Mouse (Mus musculus): ENCODE results near the gene Ndufa5. TPM values are rescaled to one million over a fixed set of nuclear protein-coding genes. Genes with fewer than 3 reads are reported as not detected.
A peak's percentile ranks its signal among the peaks of the same experiment; 100 is the strongest.

Gene Ndufa5
- polyA plus RNA-seq, 1 experiment from 2014 or later: 347 TPM

DNA sequence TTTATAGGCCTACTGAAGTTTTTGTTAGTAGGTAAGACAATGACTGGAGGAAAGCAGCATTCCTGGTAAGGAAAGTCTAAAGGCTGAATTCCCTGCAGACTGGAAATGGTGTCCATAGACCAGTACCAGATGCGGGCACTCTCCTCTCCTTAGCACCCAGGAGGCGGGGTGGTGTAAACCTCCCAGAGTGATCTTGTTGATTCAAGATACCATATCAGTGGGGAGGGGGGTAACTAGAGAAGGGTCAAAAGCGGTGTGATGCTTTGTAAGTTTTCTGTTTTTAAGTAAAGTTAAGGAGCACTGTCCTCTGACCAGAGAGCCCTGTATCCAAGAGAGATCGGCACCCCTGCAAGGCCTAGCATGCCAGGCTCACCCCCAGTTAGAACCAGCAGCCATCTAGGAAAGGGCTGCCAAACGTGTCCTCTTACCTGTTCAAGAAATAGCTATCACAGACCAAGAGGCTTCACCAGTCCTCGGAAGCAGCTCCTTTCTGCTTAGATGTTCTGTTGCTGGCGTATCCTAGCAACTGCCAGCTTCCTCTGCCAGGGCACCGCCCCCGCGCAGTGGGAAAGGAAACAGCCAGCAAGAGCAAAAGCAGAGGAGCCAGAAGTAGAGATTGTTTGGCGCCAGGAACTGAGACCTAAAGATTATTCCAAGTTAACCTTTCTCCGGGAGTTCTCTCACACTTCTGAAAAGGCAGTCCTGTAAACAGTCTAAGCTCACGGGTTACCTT, 13.1 kb downstream of the Ndufa5 start, which contains the start of gene Iqub:
Gene Iqub, minus strand, starts transcription at position 516 of the 733 bp plus-strand sequence.
- Histone ChIP-seq H3K9ac (no peak within 1 kb of the TSS), H3K4me3 (no peak within 1 kb of the TSS), H3K27me3 (replicated peaks) (no peaks in the 10 kb centered on the region), H3K4me2 (replicated peaks) (peak within 1 kb of the TSS; percentile 10; the same call in 1 of the 2 replicates), H3K9me3 (no peaks in the 10 kb centered on the region), H3K27ac (no peak within 1 kb of the TSS), H3K36me3 (peaks cover 12% of the 10 kb centered on the region), H3K4me1 (peaks cover 6% of the 10 kb centered on the region; the same call in 1 of the 2 replicates)
- 29% methylated on average over 13 of the region's 13 CpGs for WGBS
- ATAC-seq (ENCODE audit: low FRiP score, low read depth): peak; percentile 67

DNA sequence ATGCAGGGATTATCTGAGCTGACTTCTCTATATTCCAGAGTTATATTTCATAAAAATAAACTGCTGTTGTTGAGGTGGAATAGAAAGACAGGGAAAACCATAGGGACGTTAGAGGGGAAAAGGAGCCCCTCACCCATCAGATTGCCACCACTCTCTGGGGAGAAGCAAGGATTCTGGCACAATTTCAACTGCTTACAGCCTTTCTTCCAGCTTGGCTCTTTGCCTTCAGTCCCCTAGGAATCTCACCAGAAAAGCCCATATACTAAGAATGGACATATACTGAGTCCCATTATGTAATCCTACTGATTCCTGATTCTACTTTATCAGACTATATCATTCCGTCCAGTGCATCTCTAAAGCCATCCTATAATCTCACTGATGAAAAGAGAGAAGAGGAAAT, 23.7 kb downstream of the Ndufa5 start:
- no peak overlapping the region for H3K4me2 ChIP-seq (replicated peaks)
- no peak overlapping the region for H3K4me3 ChIP-seq
- ATAC-seq (ENCODE audit: low FRiP score, low read depth): no peak
- no peaks in the 10 kb centered on the region for H3K9me3 ChIP-seq
- no peaks in the 10 kb centered on the region for H3K36me3 ChIP-seq
- 85% methylated on average over 2 of the region's 2 CpGs for WGBS
- no peak overlapping the region for H3K27ac ChIP-seq
- H3K9ac ChIP-seq: no peak overlapping the region
- no peaks in the 10 kb centered on the region for H3K4me1 ChIP-seq
- H3K27me3 ChIP-seq (replicated peaks): no peaks in the 10 kb centered on the region

DNA sequence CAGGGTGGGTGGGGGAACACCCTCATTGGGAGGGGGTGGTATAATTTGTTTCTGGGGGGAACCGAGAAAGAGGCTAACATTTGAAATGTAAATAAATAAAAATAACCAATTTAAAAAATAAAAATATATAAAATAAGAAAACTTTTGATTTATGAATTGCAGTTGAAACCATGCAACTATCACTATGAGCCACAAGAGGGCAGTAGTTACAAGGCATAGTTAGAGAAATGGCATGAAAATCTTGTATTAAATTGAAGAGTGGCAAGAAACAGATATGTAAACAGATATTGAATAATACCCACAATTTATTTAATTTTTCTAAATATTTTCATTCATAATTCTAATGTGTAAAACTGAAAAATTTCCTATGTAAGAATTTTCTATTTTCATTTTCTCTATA, 37.5 kb downstream of the Ndufa5 start:
- no peak overlapping the region for H3K4me3 ChIP-seq
- no peaks in the 10 kb centered on the region for H3K27me3 ChIP-seq (replicated peaks)
- no peaks in the 10 kb centered on the region for H3K36me3 ChIP-seq
- WGBS: 32% methylated on average over 1 of the region's 1 CpGs
- ATAC-seq (ENCODE audit: low FRiP score, low read depth): no peak
- no peaks in the 10 kb centered on the region for H3K4me1 ChIP-seq
- no peak overlapping the region for H3K27ac ChIP-seq
- no peaks in the 10 kb centered on the region for H3K9me3 ChIP-seq
- no peak overlapping the region for H3K4me2 ChIP-seq (replicated peaks)
- H3K9ac ChIP-seq: no peak overlapping the region

DNA sequence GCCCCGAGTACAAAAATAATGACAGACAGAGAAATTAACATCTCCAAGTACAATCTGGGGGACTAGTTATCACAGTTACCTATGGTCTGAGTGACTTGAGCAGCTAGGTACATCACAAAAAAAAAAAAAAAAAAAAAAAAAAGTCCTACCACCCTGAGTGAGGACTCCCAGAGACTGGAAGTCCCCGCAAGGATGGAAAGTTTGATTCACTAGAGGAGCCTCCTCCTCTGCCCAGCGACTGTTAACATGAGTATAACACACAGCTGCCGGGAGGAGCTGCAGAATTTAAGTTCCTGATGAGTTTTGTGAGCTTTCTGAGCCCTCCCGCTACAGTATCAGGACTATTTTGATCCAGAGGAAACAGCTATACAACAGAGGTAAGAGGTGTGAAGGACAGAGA, 41.3 kb downstream of the Ndufa5 start:
- Histone ChIP-seq H3K9ac (no peak overlapping the region), H3K27ac (no peak overlapping the region), H3K4me2 (replicated peaks) (no peak overlapping the region), H3K9me3 (no peaks in the 10 kb centered on the region), H3K27me3 (replicated peaks) (no peaks in the 10 kb centered on the region), H3K4me1 (no peaks in the 10 kb centered on the region), H3K4me3 (no peak overlapping the region), H3K36me3 (no peaks in the 10 kb centered on the region)
- no peak for ATAC-seq (ENCODE audit: low FRiP score, low read depth)
- WGBS: 73% methylated on average over 5 of the region's 5 CpGs

DNA sequence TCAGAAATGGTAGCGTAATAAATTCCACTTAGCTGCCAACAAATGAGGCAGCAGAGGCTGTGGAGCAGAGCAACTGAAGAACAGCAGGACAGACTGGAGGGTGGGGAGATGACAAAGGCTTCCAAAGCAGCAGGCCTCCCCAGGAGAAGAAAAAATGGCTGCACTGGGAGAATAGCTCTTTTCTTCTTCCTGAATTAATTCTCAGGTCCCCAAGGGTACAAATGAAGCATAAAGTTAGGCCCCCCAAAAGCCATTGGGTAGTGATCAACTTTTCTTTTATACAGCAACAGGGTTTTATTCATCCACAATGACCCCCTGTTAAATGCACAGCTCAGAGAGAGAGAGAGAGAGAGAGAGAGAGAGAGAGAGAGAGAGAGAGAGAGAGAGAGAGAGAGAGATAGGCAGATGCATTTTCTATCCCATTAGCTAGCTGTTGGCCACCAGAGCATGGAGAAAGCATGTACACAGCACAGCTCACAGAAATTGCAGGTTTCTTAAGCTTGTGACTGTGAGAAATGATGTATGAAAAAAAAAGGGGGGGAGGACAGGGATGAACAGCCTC, 57.2 kb downstream of the Ndufa5 start:
- peak; percentile 77 for ATAC-seq (ENCODE audit: low FRiP score, low read depth)
- no peaks in the 10 kb centered on the region for H3K9me3 ChIP-seq
- peaks cover 8% of the 10 kb centered on the region for H3K4me1 ChIP-seq
- H3K4me3 ChIP-seq: no peak overlapping the region
- no peaks in the 10 kb centered on the region for H3K36me3 ChIP-seq
- no peak overlapping the region for H3K4me2 ChIP-seq (replicated peaks)
- H3K27ac ChIP-seq: no peak overlapping the region
- no peak overlapping the region for H3K9ac ChIP-seq
- no peaks in the 10 kb centered on the region for H3K27me3 ChIP-seq (replicated peaks)
- WGBS: 32% methylated on average over 1 of the region's 1 CpGs

DNA sequence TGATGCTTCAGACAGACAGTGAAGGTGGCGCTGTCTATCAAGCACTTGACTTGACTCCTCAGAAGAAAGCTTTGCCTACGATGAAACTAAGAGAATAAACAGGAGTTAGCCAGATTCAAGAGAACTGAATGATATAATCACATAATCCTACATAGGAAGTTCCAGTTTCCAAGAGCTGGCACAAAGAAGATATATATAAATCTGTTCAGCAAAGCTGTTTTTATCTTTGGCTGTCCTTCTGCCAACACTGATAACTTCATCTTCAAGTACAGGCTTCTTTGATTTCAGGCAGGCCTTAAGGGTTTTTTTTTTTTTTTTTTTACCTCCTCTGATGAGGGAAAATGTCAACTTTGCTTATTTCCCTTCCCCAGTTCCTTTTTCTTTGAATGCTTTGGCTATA, 57.7 kb downstream of the Ndufa5 start:
- Histone ChIP-seq H3K27ac (no peak overlapping the region), H3K27me3 (replicated peaks) (no peaks in the 10 kb centered on the region), H3K9ac (no peak overlapping the region), H3K4me3 (no peak overlapping the region), H3K9me3 (no peaks in the 10 kb centered on the region), H3K36me3 (no peaks in the 10 kb centered on the region), H3K4me2 (replicated peaks) (no peak overlapping the region), H3K4me1 (peaks cover 8% of the 10 kb centered on the region)
- WGBS: 83% methylated on average over 2 of the region's 2 CpGs
- ATAC-seq (ENCODE audit: low FRiP score, low read depth): no peak

Other genes starting within 250 kb of the Ndufa5 start
- 0.10 and 0.22 TPM in 2 replicates for gene Iqub, start 12.9 kb downstream of the Ndufa5 start, polyA plus RNA-seq (2016; fragmentation: Nextera tagmentation; extraction: Ambion mirVana)
- not detected in 2 replicates for gene Asb15, start 131 bp upstream of the Ndufa5 start, polyA plus RNA-seq (2016; fragmentation: Nextera tagmentation; extraction: Ambion mirVana)
- gene Lmod2, start 69.7 kb upstream of the Ndufa5 start, polyA plus RNA-seq (2016; fragmentation: Nextera tagmentation; extraction: Ambion mirVana): 0.19 TPM in 1 of 2 replicates, not detected in the other
- gene Wasl, start 137.0 kb upstream of the Ndufa5 start, polyA plus RNA-seq (2016; fragmentation: Nextera tagmentation; extraction: Ambion mirVana): 57.5 and 78.8 TPM in 2 replicates
- not detected in 2 replicates for gene Hyal6, start 205.2 kb upstream of the Ndufa5 start, polyA plus RNA-seq (2016; fragmentation: Nextera tagmentation; extraction: Ambion mirVana)
- not detected in 2 replicates for gene Hyal4, start 220.3 kb upstream of the Ndufa5 start, polyA plus RNA-seq (2016; fragmentation: Nextera tagmentation; extraction: Ambion mirVana)